Comparison of ENCODE assay signal across 22 mouse cellular contexts in the genomic region with DNA sequence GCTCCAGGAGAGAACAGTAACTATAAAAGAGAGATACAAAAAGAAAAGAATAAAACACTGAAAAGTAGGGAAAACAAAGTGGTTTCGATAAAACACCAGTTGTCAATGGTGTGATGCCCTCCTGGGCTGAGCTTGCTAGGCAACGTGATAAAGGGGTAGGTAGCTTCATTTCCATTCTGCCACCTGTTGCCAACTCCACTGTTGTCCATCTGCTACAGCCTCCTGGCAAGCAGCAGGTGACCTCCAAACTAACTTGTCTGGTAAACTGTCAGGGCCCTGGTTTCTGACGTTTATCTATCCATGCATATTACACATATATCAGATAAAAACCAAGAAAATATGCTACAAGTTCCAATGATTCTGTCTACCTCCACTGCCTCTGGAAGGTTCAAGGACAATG.
DNase-seq lines count a peak whose midpoint lies in the region; ATAC-seq and TF ChIP-seq lines count a peak whose summit lies in the region.
"Had no signal": no experiment of that assay in that cellular context is flagged by ENCODE, and none has a peak within 500 bp of the region (broad histone marks: within the 10 kb centered on the region; RNA-seq: fewer than 3 reads in every experiment).

No protein-coding gene starts in this region.

- no peak overlapping the region for H3K27ac ChIP-seq in left cerebral cortex, adult 2 months
- H3K27ac ChIP-seq: embryonic facial prominence, embryonic 10.5 days; forebrain, embryonic 13.5 days; heart, embryonic 10.5 days; hindbrain, embryonic 12.5 days had no signal

- DNase-seq in cerebellum, postnatal 4 days (ENCODE audit: low spot score in 2 of 2): no peak
- peak; percentile 76 for DNase-seq in cerebellum, adult 9-10 months
- peak; percentile 56 to 71 for DNase-seq in cerebellum, postnatal 25 days
- no peak for DNase-seq in kidney, postnatal 36 days
- no peak for DNase-seq in left cerebral cortex, adult 2 months (ENCODE audit: extremely low spot score in 1 of 2, low spot score in 2 of 2)
- DNase-seq: adrenal gland, postnatal 10 days; B cell, adult 2 months; forebrain, postnatal 0 days; gastrocnemius, postnatal 36 days; heart, adult 18-20 months; heart, postnatal 10 days; heart, postnatal 4 days; kidney, adult 18-20 months had no signal

- no peak overlapping the region for H3K4me3 ChIP-seq in left cerebral cortex, adult 2 months
- H3K4me3 ChIP-seq: embryonic facial prominence, embryonic 10.5 days; forebrain, embryonic 13.5 days; heart, embryonic 10.5 days; hindbrain, embryonic 12.5 days had no signal

- 0 out of 2 replicates have a peak, but pooled peaks have one; percentile 29 for ATAC-seq in cerebellum, adult (ENCODE audit: insufficient number of reproducible peaks, low FRiP score, low TSS enrichment)
- ATAC-seq in frontal cortex, adult (ENCODE audit: low TSS enrichment): no peak
- ATAC-seq: CD4-positive, CD25-positive, alpha-beta regulatory T cell, adult 4 months; forebrain, embryonic 13.5 days; forebrain, postnatal 0 days; hindbrain, embryonic 16.5 days; inflammation-experienced regulatory T-cells, adult 6 months had no signal

- intact Hi-C loops in left cerebral cortex, adult 2 months (cut with DNase I): no loop called here

- no peak for TF ChIP-seq CTCF in left cerebral cortex, adult 2 months (IDR thresholded peaks at IDR 0.05)

Comparison
In these comparisons a context has a peak if more than half of its experiments do, and no peak if none do; other contexts are left out.
1. DNase-seq: peak in cerebellum, adult 9-10 months (single experiment) and cerebellum, postnatal 25 days (2 of 2); none in cerebellum, postnatal 4 days (0 of 2), kidney, postnatal 36 days (0 of 2) and left cerebral cortex, adult 2 months (0 of 2).